Mouse (Mus musculus) yolk sac, embryonic 10.5 days (tissue): ENCODE data around the gene Mapk1ip1l.
"Not testable (repeated sequence)": the region's sequence is repeated elsewhere in the genome, so short reads cannot be mapped to it uniquely, and the experiment has no call there.

Experiments used
- DNase-seq: peaks from one replicate; pipeline ENCODE4 v3.0.0-alpha.2; 2017; ENCODE audit warnings: low spot score

The Mapk1ip1l gene

GRCm38 (mm10) chr14:47304814-47305405 lies 6.8 kb downstream of the Mapk1ip1l start:
- no peak for DNase-seq

DNA sequence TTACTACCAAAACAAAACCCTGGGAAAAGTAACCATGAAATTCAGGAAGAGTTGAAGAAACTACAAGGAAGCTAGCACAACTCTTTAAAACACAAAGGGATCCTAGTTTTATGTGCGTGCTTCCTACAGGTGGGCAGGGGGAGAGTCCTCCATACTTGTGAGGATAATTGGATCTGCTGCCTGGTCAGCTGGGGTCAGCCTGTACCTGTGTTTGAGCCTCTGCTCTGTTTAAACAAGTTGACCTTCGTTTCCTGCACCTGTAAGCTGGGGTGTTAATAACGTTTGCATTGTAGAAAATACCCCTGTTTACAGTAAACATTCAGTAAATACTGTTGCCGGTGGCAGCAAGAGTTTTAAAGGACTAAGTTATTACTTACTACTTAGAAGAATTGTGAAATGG lies 7.9 kb downstream of the Mapk1ip1l start:
- peak; percentile 36 for DNase-seq

DNA sequence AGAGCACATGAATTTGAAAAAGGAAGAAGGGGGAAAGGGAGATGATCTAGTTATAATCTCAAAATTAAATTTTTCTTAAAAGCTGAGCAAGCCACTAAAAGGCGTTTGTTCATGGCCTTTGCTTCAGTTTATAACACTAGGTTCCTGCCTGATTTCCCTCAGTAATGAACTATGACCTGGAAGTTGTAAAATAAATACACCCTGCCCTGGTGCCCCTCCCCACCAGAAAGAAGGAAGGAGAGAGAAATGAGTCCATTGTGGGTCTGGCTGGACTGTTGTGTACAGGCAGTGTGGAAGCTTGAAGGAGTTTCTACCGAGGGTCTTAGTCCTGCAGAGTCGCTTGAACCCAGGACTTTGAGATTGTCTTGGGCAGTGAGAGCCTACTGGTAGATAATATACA lies 9.6 kb downstream of the Mapk1ip1l start:
- DNase-seq = peak; percentile 36

DNA sequence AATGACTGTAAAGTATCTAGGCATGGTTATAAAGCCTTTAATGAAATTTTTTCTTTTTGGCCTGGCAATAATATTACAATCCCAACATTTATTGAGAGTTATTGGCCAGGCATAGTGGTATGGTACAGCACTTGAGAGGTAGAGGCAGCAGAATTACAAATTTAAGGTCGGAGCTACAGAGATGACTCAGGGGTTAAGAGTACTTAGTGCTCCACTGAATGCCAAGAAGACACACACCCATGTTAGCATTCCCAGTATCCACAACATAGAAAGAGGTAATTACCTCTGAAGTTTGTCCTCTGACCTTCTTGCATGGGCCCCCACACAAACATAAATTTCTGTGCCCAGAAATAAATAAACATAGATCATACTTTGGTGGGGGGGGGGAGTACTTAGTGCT lies 11.0 kb downstream of the Mapk1ip1l start:
- no peak for DNase-seq

GRCm38 (mm10) chr14:47310342-47311181 lies 12.5 kb downstream of the Mapk1ip1l start:
- no peak for DNase-seq

DNA sequence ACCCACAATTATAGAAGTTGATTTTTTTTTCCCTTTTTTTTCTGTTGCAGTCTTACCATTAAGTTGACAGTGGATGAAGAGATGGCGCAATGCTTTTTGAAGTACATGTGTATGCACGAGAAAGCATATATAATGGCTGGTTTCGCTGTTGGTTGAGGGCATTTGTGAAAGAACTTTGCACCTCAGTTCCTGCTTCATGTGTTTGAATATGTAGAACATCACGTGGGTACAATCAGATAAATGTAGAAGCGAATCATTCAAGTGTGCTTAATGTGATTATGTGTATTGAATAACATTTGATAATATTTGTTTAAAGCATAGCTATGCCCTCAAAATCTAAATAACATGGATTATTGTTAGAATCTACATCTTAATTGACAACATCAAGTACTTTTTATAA lies 21.3 kb downstream of the Mapk1ip1l start:
- DNase-seq = no peak

- not testable (repeated sequence) for DNase-seq
These were observed 23.5 kb downstream of the Mapk1ip1l start for GRCm38 (mm10) chr14:47321581-47321980.

GRCm38 (mm10) chr14:47325965-47326761 lies 28.1 kb downstream of the Mapk1ip1l start:
- DNase-seq = no peak

DNA sequence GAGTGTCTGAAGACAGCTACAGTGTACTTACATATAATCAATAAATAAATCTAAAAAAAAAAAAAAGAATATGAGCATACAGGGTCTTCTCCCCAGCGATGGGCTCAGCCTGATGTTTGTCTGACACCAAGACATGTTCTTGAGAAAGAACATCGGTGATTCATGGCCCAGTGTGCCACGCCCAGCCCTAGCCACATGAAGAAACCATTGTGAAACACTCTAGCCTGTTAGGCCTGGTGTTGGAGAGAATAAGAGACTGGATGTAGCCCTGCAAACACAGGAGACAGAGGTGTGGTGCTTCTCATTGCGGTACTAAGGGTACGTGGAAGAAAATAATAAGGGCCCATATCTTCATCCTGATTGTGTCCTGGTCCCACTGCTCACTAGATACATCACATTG lies 29.3 kb downstream of the Mapk1ip1l start:
- no peak for DNase-seq

GRCm38 (mm10) chr14:47331920-47332319 lies 33.9 kb downstream of the Mapk1ip1l start:
- DNase-seq = no peak

- no peak for DNase-seq
These were observed 36.8 kb downstream of the Mapk1ip1l start for GRCm38 (mm10) chr14:47334819-47335218.

DNA sequence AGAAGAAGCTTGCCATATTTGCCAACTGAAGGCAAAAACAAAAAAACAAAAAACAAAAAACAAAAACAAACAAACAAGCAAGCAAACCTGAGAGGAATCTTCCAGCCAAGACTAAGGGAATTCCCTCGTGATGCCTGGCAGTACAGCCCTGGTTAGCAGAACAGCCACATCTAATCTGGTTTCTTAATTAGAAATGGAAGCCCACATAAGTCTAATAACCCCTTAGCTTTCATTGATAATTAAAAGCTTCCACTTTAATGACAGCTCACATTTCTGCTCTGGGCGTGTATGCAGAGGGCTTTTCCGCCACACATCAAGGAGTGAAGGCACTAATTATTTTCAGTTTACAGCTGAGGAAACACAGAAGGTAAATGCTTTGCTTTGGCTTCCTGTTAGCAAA lies 37.2 kb downstream of the Mapk1ip1l start:
- DNase-seq = no peak

- DNase-seq = no peak
These were observed 42.3 kb downstream of the Mapk1ip1l start for GRCm38 (mm10) chr14:47340231-47340925.

DNA sequence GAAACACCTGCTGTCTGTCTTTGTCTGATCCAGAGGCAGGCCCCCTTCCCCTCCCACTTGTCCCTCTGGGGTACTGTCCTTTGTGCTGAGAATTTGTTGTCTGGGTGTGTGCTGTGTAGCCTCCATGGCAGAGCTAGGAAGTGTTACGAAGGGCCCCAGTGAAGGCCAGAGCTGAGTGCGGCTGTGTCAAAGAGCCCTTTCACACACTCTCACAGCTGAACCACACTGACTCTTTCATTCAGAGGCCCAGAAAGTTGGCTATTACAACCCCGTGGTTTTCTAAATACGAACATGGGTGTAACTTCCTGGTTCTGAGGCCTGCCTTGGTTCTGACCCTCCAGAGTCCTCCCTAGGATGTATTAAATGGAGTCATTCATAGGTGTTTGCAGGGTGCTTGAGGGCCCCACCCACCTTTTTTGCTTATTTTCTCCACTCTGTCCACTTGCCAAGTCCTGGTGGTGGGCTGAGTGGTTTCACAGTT lies 43.8 kb downstream of the Mapk1ip1l start:
- DNase-seq = no peak

- DNase-seq = no peak
These were observed 48.6 kb downstream of the Mapk1ip1l start for GRCm38 (mm10) chr14:47346715-47347114.

GRCm38 (mm10) chr14:47350974-47351373 lies 52.9 kb downstream of the Mapk1ip1l start:
- no peak for DNase-seq

DNA sequence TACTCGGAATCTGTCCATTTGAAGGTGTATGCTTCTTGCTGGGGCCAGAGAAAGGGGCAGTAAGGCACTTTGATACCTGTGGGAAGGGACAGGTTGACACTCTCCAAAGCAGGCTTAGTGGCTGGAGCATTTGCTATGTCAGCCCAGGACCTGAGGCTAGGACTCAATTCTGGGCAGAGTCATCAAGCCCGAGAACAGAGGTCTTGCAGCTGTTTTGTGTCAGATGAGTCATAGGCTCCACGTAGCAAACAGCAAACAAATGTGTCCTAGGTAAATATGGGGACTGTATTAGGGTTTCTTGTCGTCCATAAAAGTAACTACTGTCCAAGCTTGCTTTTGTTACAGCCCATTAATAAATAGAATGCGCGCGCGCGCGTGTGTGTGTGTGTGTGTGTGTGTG lies 54.2 kb downstream of the Mapk1ip1l start:
- no peak for DNase-seq

DNA sequence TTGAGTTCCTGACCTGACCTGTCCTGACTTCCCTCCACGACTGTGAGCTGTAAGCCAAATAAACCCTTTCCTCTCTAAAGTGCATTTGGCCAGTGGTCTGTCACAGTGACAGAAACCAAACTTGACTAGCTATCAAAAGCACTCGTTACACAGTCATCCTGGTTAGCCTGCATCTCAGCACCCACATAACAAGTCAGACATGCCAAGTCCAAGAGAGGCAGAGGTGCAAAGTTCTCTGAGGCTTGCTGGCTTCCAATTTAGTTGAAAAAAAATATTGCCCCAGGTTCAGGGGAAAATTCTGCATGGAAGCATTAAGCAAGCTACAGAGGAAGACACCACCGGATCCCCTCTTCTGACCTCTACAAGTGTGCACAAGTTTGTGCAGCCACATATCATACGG lies 55.2 kb downstream of the Mapk1ip1l start:
- DNase-seq = no peak

DNA sequence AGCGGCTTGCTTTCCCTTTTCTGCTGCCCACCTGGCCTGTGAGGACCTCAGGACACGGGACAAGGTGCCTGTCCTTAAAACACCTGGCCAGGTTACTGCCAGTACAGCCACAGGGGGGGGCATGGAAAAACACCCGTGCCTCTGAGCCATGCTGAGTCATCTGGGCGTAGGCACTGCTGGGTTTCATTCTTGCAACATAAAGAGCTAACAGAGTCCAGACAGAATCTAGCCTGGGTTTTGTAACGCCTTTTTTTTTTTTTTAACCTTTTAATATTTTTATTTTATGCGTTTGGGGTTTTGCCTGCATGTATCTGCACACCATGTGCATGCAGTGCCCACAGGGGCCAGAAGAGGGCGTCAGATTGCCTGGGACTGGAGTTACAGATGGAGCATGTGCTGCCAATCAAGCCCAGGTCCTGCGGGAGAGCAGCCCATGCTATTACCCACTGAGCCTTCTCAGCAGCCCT lies 56.1 kb downstream of the Mapk1ip1l start:
- peak; percentile 27 for DNase-seq

- peak; percentile 50 for DNase-seq
These were observed 56.9 kb downstream of the Mapk1ip1l start for GRCm38 (mm10) chr14:47354948-47355347.

DNA sequence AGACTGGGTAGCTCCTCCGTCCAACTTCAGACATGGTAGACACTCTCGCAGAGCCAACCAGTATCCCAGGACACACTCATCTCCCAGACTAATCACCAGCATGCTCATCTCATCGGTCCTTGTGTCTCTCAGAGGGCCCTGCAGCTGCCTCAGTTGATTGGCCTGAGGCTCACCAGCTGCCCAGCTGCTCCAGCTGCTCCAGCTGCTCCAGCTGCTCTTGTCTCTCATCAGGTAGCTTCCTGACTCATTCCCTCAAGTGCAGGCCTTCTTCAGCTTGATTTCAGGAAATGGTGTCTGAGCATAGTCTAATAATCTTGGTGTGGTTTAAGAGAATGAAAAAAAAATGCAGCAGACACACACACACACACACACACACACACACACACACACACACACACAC lies 58.6 kb downstream of the Mapk1ip1l start:
- no peak for DNase-seq

DNA sequence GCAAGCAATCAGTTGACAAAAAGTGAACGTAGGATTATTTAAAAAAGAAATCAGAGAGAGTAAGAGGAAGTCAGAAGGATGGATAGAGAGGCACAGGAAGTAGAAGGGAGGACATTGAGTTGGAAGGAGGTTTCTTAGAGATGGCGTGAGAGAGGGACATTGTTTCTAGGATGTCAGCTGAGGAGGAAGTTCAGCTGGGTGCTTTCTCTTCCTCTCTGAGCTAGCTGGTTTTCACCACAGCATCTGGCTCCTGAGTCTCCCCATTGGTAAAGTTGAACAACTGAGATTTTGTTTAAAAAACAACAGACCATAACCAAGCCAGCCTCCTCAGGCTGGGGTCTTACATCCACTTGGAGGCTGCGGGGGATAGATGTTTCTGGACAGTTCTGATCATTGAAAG lies 61.5 kb downstream of the Mapk1ip1l start:
- no peak for DNase-seq
